Mouse (Mus musculus): ENCODE results near the gene Arid1b.

Arid1b gene

DNA sequence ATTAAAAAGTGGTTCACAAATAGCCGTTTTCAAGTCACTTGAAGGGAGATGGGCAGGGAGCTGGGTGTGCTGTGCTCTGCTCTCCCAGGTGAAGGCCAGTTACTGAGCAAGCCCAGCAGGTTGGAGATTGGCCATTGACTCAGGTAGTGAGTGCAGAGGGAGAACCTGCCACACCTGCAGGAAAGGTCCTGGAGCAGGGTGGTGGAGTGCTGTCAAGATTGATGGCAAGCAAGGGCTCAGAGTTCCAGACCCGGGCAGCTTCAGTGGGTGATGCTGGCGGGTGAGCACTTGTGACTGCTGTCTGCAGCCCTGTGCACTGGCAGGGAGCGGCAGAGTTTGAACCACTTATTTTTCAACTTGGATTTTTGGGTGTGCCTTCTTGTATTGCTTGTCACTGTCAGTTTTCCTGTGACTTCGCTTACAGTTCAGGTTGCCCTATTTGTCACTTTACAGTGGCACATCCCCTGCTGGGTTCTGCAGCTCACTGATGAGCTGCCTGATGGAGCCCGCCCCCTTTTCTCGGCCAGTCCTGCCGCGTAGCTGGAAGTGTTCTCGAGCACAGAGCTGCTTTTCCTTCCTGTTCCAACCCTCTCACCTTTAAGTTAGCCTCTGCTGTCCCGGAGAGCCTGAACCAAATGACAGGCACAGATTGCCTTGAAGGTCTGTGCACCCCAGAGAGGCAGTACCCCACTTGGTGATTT lies 27.3 kb downstream of the Arid1b start:
- no peak for DNase-seq

DNA sequence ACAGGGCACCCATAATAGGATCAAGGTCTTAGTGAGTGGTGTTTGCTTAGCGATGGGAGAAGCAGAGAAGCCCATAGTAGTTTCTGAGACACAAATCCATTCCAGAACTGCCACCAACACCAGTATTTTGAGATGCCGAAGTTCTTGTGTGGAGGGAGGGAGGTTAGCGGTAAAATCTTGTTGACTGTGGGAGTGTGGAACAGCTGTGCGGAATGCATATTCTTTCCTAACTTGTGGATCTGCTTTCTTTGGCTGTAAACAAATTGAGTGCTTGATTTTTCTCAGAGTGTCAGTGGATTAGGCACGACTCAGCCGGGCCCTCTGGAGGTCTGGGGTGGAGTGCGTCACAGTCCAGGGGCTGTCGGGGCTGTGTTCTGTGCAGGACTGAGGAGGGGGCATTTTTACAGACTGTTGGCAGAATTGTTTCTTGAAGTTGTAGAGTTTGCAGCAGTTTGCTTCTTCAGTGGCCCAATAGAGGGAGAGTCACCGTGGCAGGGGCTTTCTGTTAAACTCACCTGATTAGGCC lies 27.9 kb downstream of the Arid1b start:
- no peak for DNase-seq

DNA sequence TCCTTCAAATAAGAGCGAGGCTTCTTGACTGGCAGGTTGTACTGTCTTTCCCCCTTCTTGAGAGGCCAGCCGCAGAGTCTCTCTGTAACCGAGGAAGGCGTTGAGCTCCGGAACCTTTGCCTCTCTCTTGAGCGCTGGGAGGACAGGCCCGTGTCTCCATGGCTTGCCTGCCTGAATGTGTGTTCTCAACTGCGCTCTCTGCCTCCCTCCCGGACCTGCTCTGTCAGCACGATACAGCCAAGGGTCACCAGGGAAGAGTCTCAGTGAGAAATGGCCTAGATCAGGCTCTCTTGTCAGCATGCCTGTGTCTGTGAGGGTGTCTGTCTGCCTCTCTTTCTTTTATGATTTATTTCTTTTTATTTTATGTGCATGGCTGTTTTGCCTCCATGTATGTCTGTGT lies 29.6 kb downstream of the Arid1b start:
- no peak for DNase-seq

DNA sequence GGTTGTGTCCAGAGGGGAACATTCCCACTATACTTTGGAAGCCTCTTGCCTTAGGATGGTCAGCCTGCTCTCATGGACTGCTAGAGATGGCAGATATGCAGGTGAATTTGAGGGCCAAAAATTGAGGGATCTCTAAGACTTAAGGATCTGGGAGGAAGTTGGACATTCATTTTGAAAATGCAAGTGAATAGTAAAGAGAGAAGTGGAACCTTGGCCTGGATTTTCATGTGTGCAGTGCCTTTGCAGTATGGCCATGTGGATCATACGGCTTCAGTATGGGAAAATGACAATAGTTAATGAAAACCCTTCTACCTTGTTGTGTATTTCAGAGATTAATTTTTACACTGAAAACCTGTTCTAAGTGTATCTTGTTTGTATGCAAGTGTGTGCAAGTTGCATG lies 31.3 kb downstream of the Arid1b start:
- no peak for DNase-seq

DNA sequence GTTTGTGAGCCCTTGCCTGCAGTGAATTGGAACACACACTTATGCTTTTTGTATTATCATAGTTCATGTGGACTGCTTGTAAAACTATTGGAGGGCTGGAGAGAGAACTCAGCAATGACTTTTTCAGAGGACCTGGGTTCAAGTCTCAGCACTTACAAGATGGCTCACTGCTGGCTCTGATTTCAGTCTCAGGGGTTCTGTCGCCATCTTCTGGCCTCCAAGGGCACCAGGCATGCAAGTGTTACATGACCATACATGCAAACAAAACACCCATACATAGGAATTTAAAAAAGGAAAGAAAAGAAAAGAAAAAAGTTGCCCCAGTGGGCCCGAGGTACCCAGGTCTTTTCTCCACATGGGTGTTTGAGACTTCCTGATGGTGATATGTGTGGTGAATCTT lies 32.4 kb downstream of the Arid1b start:
- no peak for DNase-seq

DNA sequence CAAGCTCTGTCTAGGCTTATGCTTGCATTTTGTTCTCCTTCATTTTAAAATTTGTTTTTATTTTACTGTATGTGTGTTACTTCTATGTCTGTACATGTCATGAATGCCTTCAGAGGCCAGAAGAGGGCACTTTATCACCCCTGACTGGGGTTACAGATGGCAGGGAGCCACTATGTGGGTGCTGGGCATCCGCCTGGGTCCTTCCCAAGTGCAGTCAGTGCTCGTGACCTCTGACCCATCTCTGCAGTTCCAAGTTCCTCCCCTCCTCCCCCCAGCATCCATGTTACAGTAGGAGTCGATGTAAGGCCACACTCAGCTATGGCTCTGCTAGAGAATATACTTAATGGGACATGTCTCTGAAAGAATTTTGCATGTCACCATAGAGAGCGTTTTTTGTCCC lies 35.0 kb downstream of the Arid1b start:
- no peak for DNase-seq

DNA sequence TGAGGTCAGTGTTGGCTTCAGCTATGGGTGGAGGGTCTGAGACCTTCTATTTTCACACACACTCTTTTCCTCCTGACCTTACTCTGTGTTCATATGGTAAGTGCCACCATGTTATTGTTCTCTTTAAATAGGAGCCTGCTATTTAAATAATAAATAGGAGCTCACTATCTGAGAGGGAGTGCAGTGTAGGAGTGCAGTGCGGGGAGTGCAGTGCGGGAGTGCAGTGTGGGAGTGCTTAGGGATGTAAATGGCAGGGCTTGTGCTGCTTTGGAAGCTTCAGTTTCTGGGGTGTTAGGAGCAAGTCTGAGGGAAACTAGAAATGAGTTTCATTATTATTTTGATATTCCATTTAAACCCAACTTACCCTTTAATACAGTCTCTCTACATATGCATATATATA lies 36.2 kb downstream of the Arid1b start:
- DNase-seq, result no peak

DNA sequence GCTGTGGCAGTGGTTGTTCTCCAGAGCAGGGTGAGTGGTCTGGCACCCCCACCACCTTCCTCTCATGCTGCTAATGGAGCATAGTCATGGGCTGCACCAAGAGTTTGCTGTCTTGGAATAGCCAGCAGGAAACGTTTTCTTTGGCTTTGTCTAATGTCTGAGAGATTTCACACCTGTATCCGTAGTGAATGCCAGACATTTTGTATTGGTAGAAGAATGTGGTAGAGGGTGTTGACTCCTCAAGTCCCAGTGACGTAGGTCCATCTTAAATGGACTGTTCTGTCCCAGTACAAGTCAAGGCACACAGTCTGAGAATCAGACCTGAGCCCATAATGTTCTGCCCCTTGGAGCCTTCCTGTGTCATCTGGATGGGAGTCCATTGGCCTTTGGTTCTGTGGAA lies 39.2 kb downstream of the Arid1b start:
- no peak for DNase-seq

DNA sequence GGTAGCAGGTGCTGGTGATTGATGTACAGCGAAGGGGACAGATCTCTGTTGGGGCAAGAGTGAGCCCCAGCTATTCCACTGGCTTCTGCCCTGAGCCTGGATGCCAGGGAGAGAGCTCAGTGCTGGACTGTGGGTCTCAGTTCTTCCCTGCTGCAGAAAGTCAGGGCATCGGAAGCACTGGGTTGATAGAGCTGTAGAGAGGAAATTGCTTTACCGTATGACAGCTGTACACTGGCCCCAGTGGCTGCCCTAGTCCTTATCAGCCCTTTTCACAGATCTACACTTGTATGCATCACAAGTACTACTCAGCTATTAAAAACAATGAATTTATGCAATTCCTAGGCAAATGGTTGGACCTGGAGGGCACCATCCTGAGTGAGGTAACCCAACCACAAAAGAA lies 40.1 kb downstream of the Arid1b start:
- DNase-seq, result no peak

DNA sequence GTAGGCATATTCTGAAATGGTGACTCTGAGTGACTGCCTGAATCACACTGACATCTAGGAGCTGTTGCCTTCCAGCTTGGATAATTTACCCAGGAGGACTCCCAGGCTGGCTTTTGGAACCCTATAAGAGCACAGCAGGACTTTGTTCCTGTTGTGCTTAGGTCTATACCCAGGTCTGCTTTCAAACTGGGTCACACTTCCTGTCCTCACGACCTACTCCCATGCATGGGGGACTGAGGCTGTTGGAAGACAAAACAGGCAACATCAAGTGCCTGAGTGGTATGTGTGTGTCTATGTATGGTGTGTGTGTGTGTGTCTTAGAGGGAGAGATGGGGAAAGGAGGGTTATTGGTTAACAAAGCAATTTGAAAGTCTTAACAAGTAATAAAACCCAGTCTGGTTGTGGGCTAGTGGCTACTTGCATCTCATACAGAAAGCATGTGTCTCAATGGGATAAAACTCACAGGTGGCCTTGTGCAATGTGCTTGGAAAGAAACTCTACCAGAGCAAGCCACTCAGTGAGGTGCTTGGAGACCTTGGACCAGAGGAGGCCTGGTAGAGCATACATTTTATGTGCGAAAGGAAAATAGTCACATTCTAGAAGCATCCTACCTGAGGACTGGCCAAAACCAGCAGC lies 42.2 kb downstream of the Arid1b start:
- DNase-seq, result no peak

DNA sequence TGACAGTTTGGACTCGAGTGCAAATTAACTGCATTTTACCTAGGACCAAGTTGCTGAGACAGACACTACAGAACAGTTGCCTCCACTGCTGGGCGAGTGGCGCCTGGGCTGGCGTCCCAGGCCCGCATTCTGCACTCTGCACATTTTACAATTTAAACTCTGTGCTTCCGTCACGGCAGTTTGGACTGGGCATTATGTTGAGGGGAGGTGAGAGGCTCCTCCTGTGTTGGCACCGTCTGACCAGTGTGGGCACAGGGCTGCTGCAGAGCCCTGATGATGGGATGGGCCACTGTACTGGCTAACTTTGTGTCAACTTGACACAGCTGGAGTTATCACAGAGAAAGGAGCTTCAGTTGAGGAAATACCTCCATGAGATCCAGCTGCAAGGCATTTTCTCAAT lies 43.1 kb downstream of the Arid1b start:
- DNase-seq, result no peak

DNA sequence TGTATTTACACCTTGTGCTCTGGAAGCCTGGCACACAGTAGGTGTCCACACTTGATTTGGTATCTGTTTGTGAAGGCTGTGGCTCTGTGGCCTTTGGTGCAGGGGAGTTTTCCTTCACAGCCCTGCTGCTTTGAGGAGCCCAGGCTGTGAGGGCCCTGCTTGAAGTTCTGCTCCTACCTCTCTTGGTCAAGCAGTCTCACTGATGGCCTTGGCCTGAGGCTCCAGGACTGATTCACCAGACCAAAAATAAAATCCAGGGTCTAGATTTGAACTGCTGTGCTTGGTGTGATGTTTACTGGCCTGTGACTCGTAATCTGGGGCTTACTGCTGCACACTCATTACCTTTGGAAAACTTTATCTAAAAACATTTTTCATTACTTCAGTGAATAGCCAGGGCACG lies 45.7 kb downstream of the Arid1b start:
- no peak for DNase-seq

DNA sequence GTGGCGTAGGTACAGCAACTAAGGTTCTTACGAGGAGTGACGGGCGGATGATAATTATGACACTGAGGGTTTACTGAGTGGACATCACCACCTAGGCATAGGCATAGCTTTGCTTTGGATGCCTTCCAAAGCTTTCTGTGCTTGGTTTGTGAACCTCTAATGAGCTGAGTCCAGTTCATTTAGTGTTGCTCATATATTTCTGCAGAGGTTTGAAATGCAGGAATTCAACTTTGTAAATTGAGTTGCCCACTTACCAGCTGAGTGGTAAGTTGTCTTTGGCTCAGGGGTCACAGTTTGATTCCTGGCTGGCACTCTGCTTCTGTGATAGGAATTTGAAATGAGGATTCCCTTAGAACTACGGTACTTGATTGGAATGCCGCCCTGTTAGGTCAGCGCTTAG lies 49.7 kb downstream of the Arid1b start:
- no peak for DNase-seq

DNA sequence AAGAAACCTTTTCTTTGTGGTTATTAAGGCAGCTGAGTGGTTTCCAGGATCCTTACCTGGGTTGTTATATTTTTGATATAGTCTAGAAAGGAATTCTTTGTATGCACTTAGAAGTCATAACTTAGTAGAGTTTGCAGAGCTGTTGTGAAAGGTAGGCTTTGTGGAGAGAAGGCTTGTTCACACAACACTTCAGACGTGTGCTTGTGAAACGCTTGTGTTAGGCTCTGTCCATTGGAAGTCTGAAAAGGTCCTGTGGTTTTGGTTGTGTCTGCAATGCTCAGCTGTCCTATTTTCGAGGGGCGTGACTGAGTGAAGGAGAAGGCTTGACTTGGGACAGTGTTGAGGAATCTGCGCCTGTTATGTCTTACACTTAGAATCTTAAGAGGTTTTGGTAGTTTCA lies 51.5 kb downstream of the Arid1b start:
- no peak for DNase-seq

DNA sequence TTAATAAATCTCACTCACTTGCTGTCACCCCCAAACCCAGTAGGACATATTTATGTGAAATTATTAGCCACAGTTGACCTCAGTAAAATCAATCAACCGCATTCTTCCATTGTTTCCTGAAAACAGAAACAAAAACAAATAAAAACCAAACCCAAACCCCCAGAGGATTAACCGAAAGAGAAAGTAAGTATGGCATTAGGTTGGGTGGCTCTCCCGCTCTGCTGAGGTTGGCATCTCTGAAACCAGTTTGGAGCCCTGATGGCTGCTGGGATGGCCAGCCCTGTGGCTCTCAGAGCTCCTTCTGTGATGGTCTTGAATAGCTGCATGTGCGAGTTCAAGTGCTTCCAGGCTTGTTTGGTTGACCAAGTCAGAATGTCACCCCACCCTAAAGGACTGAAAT lies 53.2 kb downstream of the Arid1b start:
- no peak for DNase-seq

DNA sequence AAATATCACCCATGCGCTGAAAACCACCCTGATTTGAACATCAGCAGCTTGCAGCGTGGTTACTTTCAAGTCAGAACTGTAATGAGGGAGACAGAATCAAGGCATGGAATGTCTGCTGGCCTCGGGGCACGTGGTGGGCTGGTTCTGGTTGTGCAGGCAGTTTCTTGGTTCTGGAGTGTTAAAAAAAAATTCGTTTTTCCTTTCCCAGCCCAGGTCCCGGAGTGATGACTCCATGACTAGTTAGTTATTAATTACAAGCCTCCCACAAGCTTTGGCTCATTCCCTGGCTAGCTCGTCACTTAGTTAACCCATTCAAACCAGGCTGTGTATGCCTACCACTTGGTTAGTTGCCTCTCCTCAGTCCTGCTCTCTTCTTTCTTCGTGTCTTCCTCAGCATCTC lies 56.1 kb downstream of the Arid1b start:
- DNase-seq, result no peak

DNA sequence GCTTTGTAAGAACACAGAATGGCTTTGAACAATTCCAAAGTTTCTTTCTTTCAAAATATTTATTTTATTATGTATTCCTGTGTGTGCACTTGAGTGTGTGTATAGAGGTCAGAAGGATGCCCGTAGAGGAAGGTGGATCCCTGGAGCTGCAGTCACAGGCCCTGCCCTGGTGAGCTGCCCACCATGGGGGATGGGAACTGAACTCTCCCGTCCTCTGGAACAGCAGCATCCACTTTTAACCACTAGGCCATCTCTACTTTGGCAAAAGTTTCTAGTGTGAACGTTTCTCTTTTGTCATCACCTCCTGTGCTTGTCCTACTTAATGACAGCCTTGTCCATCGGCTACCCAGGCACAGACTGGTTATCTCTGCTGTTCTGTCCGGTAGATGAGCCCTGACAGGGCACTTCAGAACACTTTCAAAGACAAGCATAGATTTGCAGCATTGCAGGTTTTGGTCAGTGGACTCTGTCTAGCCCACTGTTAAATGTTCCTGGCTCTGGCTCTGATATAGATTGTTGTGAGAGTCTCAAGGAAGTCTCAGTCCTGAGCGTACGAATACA lies 56.9 kb downstream of the Arid1b start:
- no peak for DNase-seq

DNA sequence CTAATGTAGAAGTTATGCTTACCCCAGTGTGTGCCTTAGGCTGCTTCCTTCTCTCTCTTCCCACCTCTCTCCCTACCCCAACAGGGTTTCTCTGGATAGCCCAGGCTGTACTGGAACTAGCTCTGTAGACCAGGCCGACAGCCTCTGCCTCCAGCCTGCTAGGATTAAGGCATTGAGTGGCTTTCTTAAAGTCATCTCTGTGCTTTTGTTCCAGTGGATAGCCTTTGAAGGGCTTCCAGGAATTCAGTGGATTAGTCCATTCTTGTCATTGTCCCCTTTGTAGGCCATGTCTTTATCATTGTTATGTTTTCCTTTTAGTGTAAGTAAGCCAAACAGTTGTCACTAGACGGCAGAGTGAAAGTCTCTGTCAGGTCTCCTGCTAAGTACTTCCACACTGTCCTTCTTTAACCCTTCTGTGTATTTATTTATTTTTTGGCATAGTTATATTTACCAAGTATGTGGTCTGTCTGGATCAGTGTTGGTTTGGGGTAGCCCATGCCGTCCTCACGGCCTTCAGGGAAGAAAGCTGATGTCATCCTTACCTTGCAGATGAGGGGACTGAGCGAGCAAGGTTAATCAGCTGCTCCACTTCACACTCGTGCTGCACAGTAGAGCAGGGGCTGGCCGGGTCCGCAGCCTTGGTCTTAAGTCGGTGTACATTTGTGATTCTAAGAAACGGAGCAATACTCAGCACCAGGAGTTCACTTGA lies 58.1 kb downstream of the Arid1b start:
- DNase-seq, result no peak

DNA sequence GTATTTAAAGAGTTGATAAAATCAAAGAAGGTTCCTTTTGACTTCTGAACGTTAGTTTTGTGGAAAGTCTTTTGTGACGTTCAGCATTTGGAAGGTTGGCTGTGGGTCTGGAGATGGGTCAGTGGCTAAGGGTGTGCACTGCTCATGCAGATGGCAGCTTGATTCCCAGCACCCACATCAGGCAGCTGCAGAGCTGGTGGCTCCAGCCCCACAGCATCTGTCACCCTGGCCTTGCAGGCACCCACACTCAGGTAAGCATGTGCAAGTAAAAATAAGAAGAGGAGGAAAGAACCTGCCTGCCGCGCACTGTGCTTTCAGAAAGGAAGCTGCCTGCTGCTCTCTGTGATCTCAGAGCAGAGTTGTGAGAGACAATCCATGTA lies 58.7 kb downstream of the Arid1b start:
- DNase-seq, result no peak

DNA sequence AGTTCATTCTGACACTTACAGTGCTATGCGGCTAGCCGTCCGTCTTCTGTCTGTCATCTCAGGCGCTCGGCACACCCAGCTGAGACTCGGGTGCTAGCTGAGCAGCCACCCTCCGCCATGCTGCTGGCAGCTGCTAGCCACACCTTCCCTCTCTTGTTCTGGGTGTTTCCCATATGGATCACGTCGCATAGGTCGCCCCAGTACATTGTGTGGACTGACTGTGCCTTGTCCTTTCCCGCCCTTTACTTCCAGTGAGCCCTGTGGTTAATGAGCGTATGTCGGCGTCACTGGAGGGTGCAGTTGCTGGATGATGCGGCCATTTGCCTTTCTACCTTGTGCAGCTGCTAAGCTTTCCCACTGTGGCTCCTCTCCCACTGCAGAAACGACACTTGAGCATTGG lies 59.1 kb downstream of the Arid1b start:
- no peak for DNase-seq

DNA sequence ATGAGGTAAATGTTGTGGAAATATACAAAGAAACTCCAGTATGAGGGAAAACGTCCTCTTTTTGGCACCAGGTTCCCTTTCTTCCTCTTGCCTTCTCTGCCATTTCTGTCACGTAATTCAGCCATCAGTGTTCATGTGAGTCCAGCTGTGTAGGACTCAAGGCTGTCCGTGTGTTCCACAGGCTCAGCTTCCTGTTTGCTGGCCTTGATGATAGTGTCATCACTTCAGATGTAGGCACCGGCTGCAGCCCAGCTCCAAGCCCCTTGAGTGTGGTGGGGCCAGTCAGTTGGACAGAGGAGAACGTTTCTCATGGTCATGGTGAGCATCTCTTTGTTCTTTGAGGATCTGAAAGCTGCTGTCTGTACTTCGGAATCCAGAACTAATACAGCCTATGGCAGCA lies 61.3 kb downstream of the Arid1b start:
- no peak for DNase-seq

DNA sequence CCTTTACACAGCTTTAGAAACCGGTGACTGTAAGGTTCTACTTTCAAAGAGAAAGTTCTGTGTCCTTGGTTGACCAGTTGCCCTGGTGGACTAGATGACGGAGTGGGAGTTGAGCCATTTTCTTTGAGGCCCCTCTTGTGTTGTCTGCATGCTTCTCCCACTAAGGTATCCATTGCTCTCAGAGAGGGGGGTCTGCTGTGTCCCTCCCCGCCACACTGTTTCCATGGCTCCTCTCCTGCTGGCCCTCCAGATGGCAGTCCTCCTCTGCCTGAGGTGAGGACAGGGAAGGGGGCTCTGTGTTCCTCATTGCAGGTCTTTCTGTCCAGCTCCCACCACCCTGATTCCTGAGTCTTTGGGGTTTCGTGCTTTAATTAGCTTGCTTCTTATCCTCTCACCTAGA lies 62.5 kb downstream of the Arid1b start:
- DNase-seq, result no peak

DNA sequence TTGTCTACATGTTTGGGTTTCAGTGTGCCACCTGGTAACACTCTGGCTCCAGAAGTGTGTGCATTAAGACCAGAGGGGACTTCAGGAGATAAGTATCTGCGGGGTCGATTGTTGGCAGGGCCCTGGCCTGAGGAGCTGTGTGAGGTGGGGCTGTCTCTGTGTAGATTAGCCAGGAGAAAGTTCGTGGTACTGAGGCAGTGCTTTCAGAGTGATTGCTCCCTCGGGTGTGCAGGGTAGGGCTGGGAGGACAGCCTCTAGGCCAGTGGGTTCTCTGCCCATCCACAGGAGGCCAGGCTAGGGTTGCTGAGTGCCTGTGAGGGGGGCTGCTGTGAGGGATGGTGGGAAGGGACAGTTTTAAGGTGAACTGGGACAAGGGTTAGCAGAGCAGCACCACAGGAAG lies 63.2 kb downstream of the Arid1b start:
- no peak for DNase-seq
